Mouse (Mus musculus) hindbrain, embryonic 14.5 days (tissue): ENCODE results near the gene Bcl11a. TPM values are rescaled to one million over a fixed set of nuclear protein-coding genes. Genes with fewer than 3 reads are reported as not detected.

Experiments used
- ATAC-seq: fragments of 200-750 bp; cut with Nextera tagmentation; 2 replicates; pipeline ENCODE4 v1.8.0; 2017; ENCODE audit warnings: moderate number of reproducible peaks, mild to moderate bottlenecking, moderate TSS enrichment, moderate library complexity; ENCODE audit not compliant: low FRiP score
- DNase-seq: peaks from one replicate; pipeline ENCODE4 v3.0.0-alpha.2; 2015; ENCODE audit warnings: low spot score
- H3K27ac ChIP-seq: fragments of 300-500 bp; sonication (generic); 2 replicates; pipeline ENCODE4 v1.5.1; 2014; ENCODE audit warnings: mild to moderate bottlenecking, moderate library complexity
- H3K27me3 ChIP-seq: fragments of 300-500 bp; sonication (generic); 2 replicates; pipeline ENCODE4 v1.6.1; 2014; ENCODE audit warnings: mild to moderate bottlenecking, low read length, mixed read lengths; ENCODE audit not compliant: control insufficient read depth, insufficient read depth
- H3K36me3 ChIP-seq: fragments of 300-500 bp; sonication (generic); replicated peaks from 2 replicates; pipeline ENCODE4 v1.6.1; 2014; ENCODE audit not compliant: control insufficient read depth, insufficient read depth
- H3K4me1 ChIP-seq: fragments of 300-500 bp; sonication (generic); replicated peaks from 2 replicates; pipeline ENCODE4 v1.6.1; 2014; ENCODE audit warnings: antibody characterized with exemption, low read length, mixed read lengths; ENCODE audit not compliant: control insufficient read depth, insufficient read depth
- H3K4me2 ChIP-seq: fragments of 300-500 bp; sonication (generic); replicated peaks from 2 replicates; pipeline ENCODE4 v1.6.1; 2014; ENCODE audit warnings: mild to moderate bottlenecking, moderate library complexity
- H3K4me3 ChIP-seq: fragments of 300-500 bp; sonication (generic); replicated peaks from 2 replicates; pipeline ENCODE4 v1.5.1; 2014; ENCODE audit warnings: mild to moderate bottlenecking, low read length
- H3K9ac ChIP-seq: fragments of 300-500 bp; sonication (generic); 2 replicates; pipeline ENCODE4 v1.6.1; 2014
- H3K9me3 ChIP-seq: fragments of 300-500 bp; sonication (generic); 2 replicates; pipeline ENCODE4 v1.6.1; 2016; ENCODE audit warnings: low read length; ENCODE audit not compliant: control insufficient read depth
- WGBS: fragments of 180-500 bp; shearing (Covaris S2); extraction: QIAGEN DNeasy Blood & Tissue Kit; methylation state at CpG from one replicate; pipeline ENCODE4 v1.1.7; 2014; 5-methylcytosine and 5-hydroxymethylcytosine counted together
- polyA plus RNA-seq: library from polyadenylated mRNA; unstranded; fragments of >200 nt; fragmentation: Nextera tagmentation; extraction: Ambion mirVana; gene quantifications from 2 replicates; pipeline ENCODE4 v1.2.1, GENCODE M21; 2014

Bcl11a gene
- 106 and 117 TPM in 2 replicates for polyA plus RNA-seq

GRCm38 (mm10) chr11:24077795-24078705 is at the start of gene Bcl11a:
TSS of gene Bcl11a (plus strand) at chr11:24078056.
- under 1% methylated on average over 40 of the region's 51 CpGs for WGBS
- Histone ChIP-seq H3K4me2 (peak within 1 kb of the TSS; percentile 100), H3K4me3 (peak within 1 kb of the TSS; percentile 87)

GRCm38 (mm10) chr11:24044025-24044424 is 33.8 kb upstream of the Bcl11a start:
- no peaks in the 10 kb centered on the region for H3K4me1 ChIP-seq
- DNase-seq (no peak), ATAC-seq (no peak)
- no peak overlapping the region for H3K4me3 ChIP-seq
- H3K36me3 ChIP-seq = no peaks in the 10 kb centered on the region
- 84% methylated on average over 6 of the region's 6 CpGs for WGBS
- no peak overlapping the region for H3K27ac ChIP-seq
- H3K4me2 ChIP-seq = no peak overlapping the region
- H3K9me3 ChIP-seq = no peaks in the 10 kb centered on the region
- no peak overlapping the region for H3K9ac ChIP-seq
- no peaks in the 10 kb centered on the region for H3K27me3 ChIP-seq

More at GRCm38 (mm10) chr11:24077795-24078705, at the start of gene Bcl11a:
- peak; percentile 47 for ATAC-seq
- Histone ChIP-seq H3K9ac (peak within 1 kb of the TSS; percentile 98), H3K36me3 (no peaks in the 10 kb centered on the region), H3K27me3 (no peaks in the 10 kb centered on the region), H3K4me1 (peaks cover 15% of the 10 kb centered on the region), H3K9me3 (no peaks in the 10 kb centered on the region), H3K27ac (peak within 1 kb of the TSS; percentile 99)
- peak; percentile 72 for DNase-seq

- H3K9me3 ChIP-seq = no peaks in the 10 kb centered on the region
- peak overlapping the region; percentile 68 for H3K9ac ChIP-seq
- H3K27ac ChIP-seq = peak overlapping the region; percentile 61; the same call in 1 of the 2 replicates
- H3K36me3 ChIP-seq = no peaks in the 10 kb centered on the region
- DNase-seq (peak; percentile 86), ATAC-seq (peak; percentile 91)
- H3K4me1 ChIP-seq = no peaks in the 10 kb centered on the region; the same call in 1 of the 2 replicates
- peak overlapping the region; percentile 58 for H3K4me2 ChIP-seq
- H3K27me3 ChIP-seq = no peaks in the 10 kb centered on the region
- 7% methylated on average over 28 of the region's 28 CpGs for WGBS
- H3K4me3 ChIP-seq = peak overlapping the region; percentile 41
Observed at GRCm38 (mm10) chr11:24049226-24050031, 28.4 kb upstream of the Bcl11a start.

GRCm38 (mm10) chr11:24050032-24050757 is 27.7 kb upstream of the Bcl11a start:
- H3K4me3 ChIP-seq = no peak overlapping the region
- 79% methylated on average over 11 of the region's 11 CpGs for WGBS
- no peak overlapping the region for H3K9ac ChIP-seq
- no peaks in the 10 kb centered on the region for H3K27me3 ChIP-seq
- DNase-seq = no peak
- H3K9me3 ChIP-seq = no peaks in the 10 kb centered on the region
- H3K27ac ChIP-seq = no peak overlapping the region
- no peaks in the 10 kb centered on the region for H3K36me3 ChIP-seq
- peak overlapping the region; percentile 58 for H3K4me2 ChIP-seq
- no peak for ATAC-seq
- H3K4me1 ChIP-seq = no peaks in the 10 kb centered on the region; the same call in 1 of the 2 replicates

- Histone ChIP-seq H3K4me2 (no peak overlapping the region), H3K36me3 (no peaks in the 10 kb centered on the region), H3K4me3 (no peak overlapping the region), H3K27ac (no peak overlapping the region), H3K9ac (no peak overlapping the region), H3K27me3 (no peaks in the 10 kb centered on the region), H3K4me1 (no peaks in the 10 kb centered on the region; the same call in 1 of the 2 replicates), H3K9me3 (no peaks in the 10 kb centered on the region)
- ATAC-seq (no peak), DNase-seq (no peak)
- 66% methylated on average over 6 of the region's 6 CpGs for WGBS
Observed at GRCm38 (mm10) chr11:24052882-24053281, 25.0 kb upstream of the Bcl11a start.

DNA sequence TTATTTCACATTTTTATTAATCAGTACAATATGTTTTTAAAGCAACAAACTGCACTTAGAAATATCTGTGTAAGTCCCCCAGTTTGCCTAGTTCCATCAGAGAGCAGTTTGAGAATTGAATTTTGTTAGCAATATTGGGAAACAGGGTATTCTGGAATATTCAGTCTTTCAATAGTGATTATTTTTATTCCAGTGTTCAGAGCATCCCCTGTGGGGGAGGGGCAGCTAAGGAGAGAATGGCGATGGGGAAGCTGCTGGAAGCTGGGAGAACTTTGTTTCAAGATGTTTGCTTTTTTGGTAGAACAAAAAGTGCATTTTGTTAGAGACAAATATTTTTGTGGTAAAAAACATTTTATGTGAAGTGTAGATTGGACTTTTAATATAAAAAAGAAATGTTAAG is 18.7 kb upstream of the Bcl11a start:
- no peak overlapping the region for H3K4me3 ChIP-seq
- peaks cover 21% of the 10 kb centered on the region for H3K4me1 ChIP-seq
- no peak overlapping the region for H3K27ac ChIP-seq
- no peaks in the 10 kb centered on the region for H3K36me3 ChIP-seq
- no peaks in the 10 kb centered on the region for H3K27me3 ChIP-seq
- 6% methylated on average over 1 of the region's 1 CpGs for WGBS
- no peak overlapping the region for H3K4me2 ChIP-seq
- no peaks in the 10 kb centered on the region for H3K9me3 ChIP-seq
- DNase-seq (no peak), ATAC-seq (no peak)
- H3K9ac ChIP-seq = no peak overlapping the region

- no peaks in the 10 kb centered on the region for H3K36me3 ChIP-seq
- peaks cover 21% of the 10 kb centered on the region for H3K4me1 ChIP-seq
- no peak overlapping the region for H3K27ac ChIP-seq
- ATAC-seq = no peak
- H3K9me3 ChIP-seq = no peaks in the 10 kb centered on the region
- peak overlapping the region; percentile 27 for H3K4me3 ChIP-seq
- H3K4me2 ChIP-seq = peak overlapping the region; percentile 71
- no peak for DNase-seq
- WGBS = 2% methylated on average over 5 of the region's 5 CpGs
- peak overlapping the region; percentile 44 for H3K9ac ChIP-seq
- no peaks in the 10 kb centered on the region for H3K27me3 ChIP-seq
Observed at GRCm38 (mm10) chr11:24060428-24060827, 17.4 kb upstream of the Bcl11a start.

- ATAC-seq = peak; percentile 81
- no peaks in the 10 kb centered on the region for H3K36me3 ChIP-seq
- peak overlapping the region; percentile 53 for H3K9ac ChIP-seq
- no peak for DNase-seq
- peaks cover 21% of the 10 kb centered on the region for H3K4me1 ChIP-seq
- under 1% methylated on average over 14 of the region's 14 CpGs for WGBS
- H3K9me3 ChIP-seq = no peaks in the 10 kb centered on the region
- peak overlapping the region; percentile 71 for H3K4me2 ChIP-seq
- no peaks in the 10 kb centered on the region for H3K27me3 ChIP-seq
- peak overlapping the region; percentile 29 for H3K4me3 ChIP-seq
- peak overlapping the region; percentile 69 for H3K27ac ChIP-seq
Observed at GRCm38 (mm10) chr11:24061819-24062218, 16.0 kb upstream of the Bcl11a start.
